13 mouse cellular contexts compared by ENCODE assay signal in the genomic region with DNA sequence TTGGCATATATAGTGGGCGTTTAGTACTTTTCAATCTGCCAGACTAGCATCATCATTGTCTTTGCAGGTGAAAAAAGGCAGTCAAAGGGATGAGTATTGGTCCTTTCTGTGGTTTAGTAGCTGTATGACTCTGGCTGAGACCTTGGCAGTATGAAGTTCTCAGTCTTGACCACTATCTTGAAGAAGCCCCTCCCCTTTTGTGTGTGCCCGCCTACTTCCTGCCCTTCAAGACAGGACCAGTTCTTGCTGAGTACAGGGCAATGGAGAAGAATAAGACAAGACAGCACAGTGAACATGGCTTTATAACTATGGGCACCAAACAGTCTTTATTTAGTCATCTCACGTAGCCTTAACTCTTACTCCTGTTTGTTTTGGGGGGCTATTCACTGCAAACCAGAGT. TPM values are rescaled to one million over a fixed set of nuclear protein-coding genes. Genes with fewer than 3 reads are reported as not detected.
A peak's percentile ranks its signal among the peaks of the same experiment; 100 is the strongest.
DNase-seq lines count a peak whose midpoint lies in the region; ATAC-seq lines count a peak whose summit lies in the region.
"Had no signal": no experiment of that assay in that cellular context is flagged by ENCODE, and none has a peak within 500 bp of the region (broad histone marks: within the 10 kb centered on the region; RNA-seq: fewer than 3 reads in every experiment).

No protein-coding gene starts in this region.

- DNase-seq in cerebellum, adult 9-10 months = peak; percentile 54
- DNase-seq in lung, postnatal 10 days = peak; percentile 20
- no peak for DNase-seq in lung, postnatal 25 days (ENCODE audit: low spot score)
- no peak for DNase-seq in adrenal gland, postnatal 14 days
- DNase-seq in adrenal gland, postnatal 25 days = no peak
- DNase-seq: gastrocnemius, postnatal 10 days; heart, postnatal 4 days; thymus, postnatal 14 days had no signal

- no peak for ATAC-seq in cerebellum, adult (ENCODE audit: insufficient number of reproducible peaks, low FRiP score, low TSS enrichment)
- ATAC-seq in common myeloid progenitor, adult 5-6 weeks (replicated peaks; ENCODE audit: low read depth, poor library complexity, severe bottlenecking) = 0 out of 2 replicates have a peak, but pooled peaks have one; percentile 13
- ATAC-seq: forebrain, embryonic 16.5 days had no signal

RNA-seq across cellular contexts. Expression of gene Ppp2ca, which starts 1.5 kb away (rescaled TPM):
- 109 and 112 TPM in 2 replicates for total RNA-seq in common myeloid progenitor, adult 5-6 weeks (2017)
- total RNA-seq in adrenal gland, postnatal 14 days (2021) = 75.1 and 78.2 TPM in 2 replicates
- total RNA-seq in adrenal gland, postnatal 25 days (2021) = 77.2 and 91.2 TPM in 2 replicates

RNA-seq across cellular contexts. Expression of gene Olfr1373, which starts 48.3 kb away (rescaled TPM):
- total RNA-seq in common myeloid progenitor, adult 5-6 weeks (2017) = not detected in 2 replicates
- total RNA-seq in adrenal gland, postnatal 14 days (2021) = not detected in 2 replicates
- not detected in 2 replicates for total RNA-seq in adrenal gland, postnatal 25 days (2021)
- total RNA-seq: gastrocnemius, postnatal 10 days; heart, postnatal 4 days; left cerebral cortex, adult 18-20 months; midbrain, postnatal 0 days had no signal

Comparison
In these comparisons a context has a peak if more than half of its experiments do, and no peak if none do; other contexts are left out.
1. DNase-seq: peak in cerebellum, adult 9-10 months (single experiment) and lung, postnatal 10 days (single experiment); none in lung, postnatal 25 days (single experiment), adrenal gland, postnatal 14 days (single experiment) and adrenal gland, postnatal 25 days (single experiment).